Comparison of ENCODE assay signal across 27 mouse cellular contexts in the genomic region with DNA sequence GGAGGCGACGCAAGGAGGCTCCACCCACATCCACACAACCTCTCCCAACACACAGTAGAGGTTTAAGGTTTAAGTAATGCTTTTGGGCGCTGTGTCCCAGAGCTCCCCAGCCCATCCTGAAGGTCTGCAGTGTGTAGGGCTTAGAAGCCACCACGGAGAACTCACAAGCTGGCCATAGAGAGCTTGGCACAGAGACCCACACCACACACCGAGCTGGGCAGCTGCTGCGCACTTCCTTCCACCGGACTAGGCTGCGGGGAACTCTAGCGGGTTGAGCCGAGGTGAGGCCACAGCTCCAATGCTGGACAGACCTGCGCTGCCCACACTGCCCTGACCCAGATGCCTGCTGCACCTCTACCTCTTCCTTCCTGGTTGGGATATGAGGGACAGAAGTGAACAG.
DNase-seq lines count a peak whose midpoint lies in the region; ATAC-seq lines count a peak whose summit lies in the region.
"Had no signal": no experiment of that assay in that cellular context is flagged by ENCODE, and none has a peak within 500 bp of the region (broad histone marks: within the 10 kb centered on the region; RNA-seq: fewer than 3 reads in every experiment).

No protein-coding gene starts in this region.

- peaks cover 16% of the 10 kb centered on the region for H3K4me1 ChIP-seq in forebrain, embryonic 10.5 days
- H3K4me1 ChIP-seq in forebrain, embryonic 14.5 days (ENCODE audit: control insufficient read depth, insufficient read depth, low read length): no peaks in the 10 kb centered on the region
- H3K4me1 ChIP-seq in hindbrain, embryonic 10.5 days (replicated peaks): peaks cover 16% of the 10 kb centered on the region
- 0 out of 2 replicates have a peak, but pooled peaks cover 3% of the 10 kb centered on the region for H3K4me1 ChIP-seq in hindbrain, embryonic 16.5 days (ENCODE audit: control insufficient read depth, insufficient read depth, low read depth, low read length)
- H3K4me1 ChIP-seq: embryonic facial prominence, embryonic 12.5 days had no signal

- 0 out of 2 replicates have a peak overlapping the region, but pooled peaks have one; percentile 42 for H3K4me3 ChIP-seq in forebrain, embryonic 10.5 days
- no peak overlapping the region for H3K4me3 ChIP-seq in forebrain, embryonic 14.5 days (ENCODE audit: low read depth, low read length)
- H3K4me3 ChIP-seq in hindbrain, embryonic 10.5 days: peak overlapping the region; percentile 38
- no peak overlapping the region for H3K4me3 ChIP-seq in hindbrain, embryonic 16.5 days (ENCODE audit: low read length)
- H3K4me3 ChIP-seq: embryonic facial prominence, embryonic 12.5 days; hindbrain, embryonic 12.5 days; neural tube, embryonic 15.5 days had no signal

- H3K36me3 ChIP-seq in forebrain, embryonic 10.5 days (replicated peaks): no peaks in the 10 kb centered on the region
- no peaks in the 10 kb centered on the region for H3K36me3 ChIP-seq in forebrain, embryonic 14.5 days (ENCODE audit: control insufficient read depth, insufficient read depth, low read length)
- H3K36me3 ChIP-seq in hindbrain, embryonic 10.5 days: no peaks in the 10 kb centered on the region
- no peaks in the 10 kb centered on the region for H3K36me3 ChIP-seq in hindbrain, embryonic 16.5 days (ENCODE audit: control insufficient read depth, insufficient read depth, low read length)
- H3K36me3 ChIP-seq: embryonic facial prominence, embryonic 12.5 days; G1E; hindbrain, embryonic 12.5 days; neural tube, embryonic 15.5 days had no signal

- no peak overlapping the region for H3K4me2 ChIP-seq in forebrain, embryonic 14.5 days (ENCODE audit: low read length)
- H3K4me2 ChIP-seq in hindbrain, embryonic 16.5 days (ENCODE audit: low read length): no peak overlapping the region

- 34% methylated on average over 11 of the region's 11 CpGs for whole genome bisulfite sequencing in forebrain, embryonic 10.5 days
- 41% methylated on average over 11 of the region's 11 CpGs for WGBS in forebrain, embryonic 14.5 days
- 38% methylated on average over 11 of the region's 11 CpGs for WGBS in hindbrain, embryonic 10.5 days
- WGBS in hindbrain, embryonic 16.5 days: 43% methylated on average over 11 of the region's 11 CpGs

- no peak for DNase-seq in forebrain, embryonic 10.5 days (ENCODE audit: extremely low spot score, low spot score)
- no peak for DNase-seq in forebrain, embryonic 14.5 days (ENCODE audit: low spot score)
- no peak for DNase-seq in hindbrain, embryonic 10.5 days (ENCODE audit: low spot score)
- DNase-seq in R1 (ENCODE audit: low read depth, low spot score): peak; percentile 49
- no peak for DNase-seq in thymus, postnatal 36 days
- DNase-seq in kidney, postnatal 25 days: no peak
- DNase-seq: adrenal gland, postnatal 14 days; cerebellum, adult 11 months; cerebellum, adult 9-10 months; gastrocnemius, postnatal 14 days; heart, postnatal 10 days; kidney, postnatal 14 days; liver; lung, adult 2 months; lung, postnatal 10 days; midbrain, embryonic 14.5 days; right cerebral cortex, postnatal 25 days; thymus, adult 18-20 months; thymus, postnatal 25 days had no signal

- no peak for ATAC-seq in forebrain, embryonic 14.5 days
- ATAC-seq in hindbrain, embryonic 16.5 days: no peak
- ATAC-seq: intestine, postnatal 0 days had no signal

- no peaks in the 10 kb centered on the region for H3K9me3 ChIP-seq in forebrain, embryonic 10.5 days
- H3K9me3 ChIP-seq in forebrain, embryonic 14.5 days (replicated peaks; ENCODE audit: control insufficient read depth, low read length): no peaks in the 10 kb centered on the region
- no peaks in the 10 kb centered on the region for H3K9me3 ChIP-seq in hindbrain, embryonic 10.5 days
- no peaks in the 10 kb centered on the region for H3K9me3 ChIP-seq in hindbrain, embryonic 16.5 days (ENCODE audit: control insufficient read depth, low read length)
- H3K9me3 ChIP-seq: embryonic facial prominence, embryonic 12.5 days; G1E; hindbrain, embryonic 12.5 days; neural tube, embryonic 15.5 days had no signal

- H3K9ac ChIP-seq in forebrain, embryonic 14.5 days (ENCODE audit: low read length): no peak overlapping the region
- H3K9ac ChIP-seq in hindbrain, embryonic 16.5 days (ENCODE audit: low read depth, low read length): no peak overlapping the region
- H3K9ac ChIP-seq: embryonic facial prominence, embryonic 12.5 days; hindbrain, embryonic 12.5 days; liver, embryonic 14.5 days; neural tube, embryonic 15.5 days had no signal

- peaks cover 19% of the 10 kb centered on the region for H3K27me3 ChIP-seq in forebrain, embryonic 10.5 days (ENCODE audit: poor library complexity, severe bottlenecking)
- H3K27me3 ChIP-seq in forebrain, embryonic 14.5 days (replicated peaks; ENCODE audit: control insufficient read depth, insufficient read depth, low read length): peaks cover 6% of the 10 kb centered on the region; the same call in 1 of the 2 replicates
- peaks cover 10% of the 10 kb centered on the region for H3K27me3 ChIP-seq in hindbrain, embryonic 10.5 days (ENCODE audit: insufficient read depth, poor library complexity, severe bottlenecking)
- H3K27me3 ChIP-seq in hindbrain, embryonic 16.5 days (replicated peaks; ENCODE audit: control insufficient read depth, insufficient read depth, low read length): peaks cover 2% of the 10 kb centered on the region; the same call in 1 of the 2 replicates

- H3K27ac ChIP-seq in forebrain, embryonic 10.5 days: no peak overlapping the region
- no peak overlapping the region for H3K27ac ChIP-seq in forebrain, embryonic 14.5 days (ENCODE audit: low read depth, low read length)
- no peak overlapping the region for H3K27ac ChIP-seq in hindbrain, embryonic 10.5 days
- H3K27ac ChIP-seq in hindbrain, embryonic 16.5 days (ENCODE audit: low read depth, low read length): no peak overlapping the region
- H3K27ac ChIP-seq: embryonic facial prominence, embryonic 12.5 days; hindbrain, embryonic 12.5 days; liver, embryonic 14.5 days; macrophage; neural tube, embryonic 15.5 days had no signal

Comparison
In these comparisons a context has a peak if more than half of its experiments do, and no peak if none do; other contexts are left out.
1. H3K4me3 ChIP-seq: peak in forebrain, embryonic 10.5 days (single experiment) and hindbrain, embryonic 10.5 days (single experiment); none in forebrain, embryonic 14.5 days (single experiment) and hindbrain, embryonic 16.5 days (single experiment).